Mouse (Mus musculus): Measurements from ENCODE around the gene Rspo1.
"Not testable (repeated sequence)": the region's sequence is repeated elsewhere in the genome, so short reads cannot be mapped to it uniquely, and the experiment has no call there.

DNA sequence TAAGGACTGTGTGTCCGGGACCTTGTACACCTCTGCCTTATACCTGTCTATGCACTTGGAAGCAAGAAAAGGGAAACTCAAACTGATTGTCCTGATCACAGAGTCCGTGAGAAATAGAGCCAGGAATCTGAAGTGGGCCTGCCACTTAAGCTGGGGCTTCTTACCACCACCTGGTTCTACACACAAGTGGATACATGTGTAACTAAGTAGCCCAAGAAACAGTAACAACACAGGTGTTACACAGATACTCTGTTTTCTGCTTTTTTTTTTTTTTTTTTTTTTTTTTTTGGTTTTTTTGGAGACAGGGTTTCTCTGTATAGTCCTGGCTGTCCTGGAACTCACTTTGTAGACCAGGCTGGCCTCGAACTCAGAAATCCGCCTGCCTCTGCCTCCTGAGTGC is 47.0 kb upstream of the Rspo1 start, which contains the start of gene Cdca8:
- TF ChIP-seq POLR2A (IDR thresholded peaks at IDR 0.05; ENCODE audit: low read depth, low read length); JUN (IDR thresholded peaks at IDR 0.05; ENCODE audit: insufficient read depth, low read depth, low read length); MYC (IDR thresholded peaks at IDR 0.05; ENCODE audit: low read depth, low read length); ZC3H11A (IDR thresholded peaks at IDR 0.05; ENCODE audit: low read depth, low read length): not testable (repeated sequence)

All from CH12.LX (cell line).